Mouse (Mus musculus) layer of hippocampus, adult 2 months (tissue): ENCODE data around the gene 4930455H04Rik. TPM values are rescaled to one million over a fixed set of nuclear protein-coding genes. Genes with fewer than 3 reads are reported as not detected.

Experiments used
- DNase-seq, 2 experiments: peaks; one replicate each; pipeline ENCODE4 v3.0.0; 2022; ENCODE audit warnings: low spot score in 2 of 2
- H3K27ac ChIP-seq: fragments of 200-600 bp; 2 replicates; pipeline ENCODE4 v1.8.1; 2022
- H3K4me3 ChIP-seq: fragments of 200-600 bp; 2 replicates; pipeline ENCODE4 v1.8.1; 2022; ENCODE audit warnings: mild to moderate bottlenecking
- CTCF ChIP-seq: fragments of 200-600 bp; conservative IDR thresholded peaks from 2 replicates; pipeline ENCODE4 v1.8.1; 2022; ENCODE audit warnings: antibody characterized with exemption, mild to moderate bottlenecking, moderate library complexity
- long read RNA-seq, 2 experiments: library from polyadenylated mRNA; stranded (forward); transcript quantifications; one replicate each; pipeline ENCODE4 v2.0.0; 2021; ENCODE audit warnings: borderline mapping rate in 2 of 2
- total RNA-seq, 2 experiments: library from RNA; stranded (reverse); gene quantifications; 2 replicates each; pipeline ENCODE4 v1.2.3; 2021

4930455H04Rik gene
- not detected for total RNA-seq
- long read RNA-seq, experiment 1: 0 reads
- long read RNA-seq, experiment 2: 0 reads

DNA sequence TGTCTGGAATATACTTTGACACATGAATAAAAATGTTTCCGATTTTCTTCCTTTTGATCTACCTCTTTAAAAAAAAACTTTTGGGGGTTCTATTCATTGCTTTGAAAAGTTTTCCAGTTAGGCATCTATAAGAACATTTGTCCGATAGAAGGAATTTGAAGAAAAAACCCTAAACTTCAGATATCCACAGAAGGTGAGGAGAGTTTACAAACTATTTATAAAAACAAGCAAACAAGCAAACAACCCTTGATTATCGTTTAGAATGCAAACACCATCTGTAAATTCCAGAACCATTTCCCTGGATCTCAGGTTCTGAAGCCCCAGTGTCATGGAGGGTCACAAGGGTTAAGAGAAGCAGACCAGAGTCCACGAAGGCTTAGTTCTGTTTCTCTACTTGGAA is at the start of gene 4930455H04Rik:
Gene 4930455H04Rik (plus strand): TSS at position 301 of the 400 bp plus-strand sequence.
- DNase-seq: no peak
- H3K27ac ChIP-seq: peak within 1 kb of the TSS; percentile 92
- H3K4me3 ChIP-seq: peak within 1 kb of the TSS; percentile 86
- TF ChIP-seq CTCF: no peak

DNA sequence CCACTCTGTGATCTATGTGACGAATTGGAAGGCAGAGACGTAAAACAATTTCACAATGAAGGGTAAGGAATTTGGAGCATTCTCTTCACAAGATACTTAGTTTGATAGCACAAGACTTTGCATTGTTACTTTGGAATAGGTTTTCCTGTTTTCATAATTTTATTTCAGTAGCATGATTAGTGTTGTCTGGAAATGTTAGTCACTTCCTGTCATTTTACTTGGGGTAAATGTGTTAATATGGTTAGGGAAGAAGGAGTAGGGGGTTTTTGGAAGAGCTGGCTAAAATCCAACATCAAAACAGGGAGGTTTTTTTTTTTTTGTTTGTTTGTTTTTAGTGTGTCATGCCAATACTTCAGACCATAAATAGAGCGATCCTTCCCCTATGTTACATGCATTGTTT is 46.5 kb upstream of the 4930455H04Rik start:
- Histone ChIP-seq H3K4me3 (no peak overlapping the region), H3K27ac (no peak overlapping the region)
- no peak for TF ChIP-seq CTCF
- no peak for DNase-seq

GRCm38 (mm10) chr3:116923042-116923441 is 45.0 kb upstream of the 4930455H04Rik start:
- no peak for TF ChIP-seq CTCF
- no peak overlapping the region for H3K4me3 ChIP-seq
- no peak overlapping the region for H3K27ac ChIP-seq
- no peak for DNase-seq

DNA sequence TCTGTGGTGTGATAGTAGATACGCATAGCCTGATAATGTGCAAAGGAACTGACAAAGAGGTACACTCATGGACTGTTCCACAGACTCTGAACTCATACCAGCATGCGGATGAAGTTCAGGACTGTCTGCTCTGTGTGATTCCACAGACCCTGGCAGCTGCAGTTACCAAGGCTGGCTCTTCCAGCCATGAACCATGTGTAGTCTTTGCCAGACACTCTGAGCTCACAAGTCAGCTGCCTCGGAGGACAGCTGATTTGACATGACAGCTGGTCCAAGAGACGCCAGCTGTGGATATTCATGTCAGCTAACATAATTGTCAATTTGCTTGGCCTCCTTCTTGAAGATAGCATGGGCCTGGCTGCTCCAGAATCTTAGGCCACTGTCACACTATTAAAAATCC is 39.1 kb upstream of the 4930455H04Rik start:
- H3K4me3 ChIP-seq: no peak overlapping the region
- DNase-seq: no peak
- H3K27ac ChIP-seq: 0 out of 2 replicates have a peak overlapping the region, but pooled peaks have one; percentile 7
- TF ChIP-seq CTCF: no peak

GRCm38 (mm10) chr3:116933158-116933557 is 34.9 kb upstream of the 4930455H04Rik start:
- Histone ChIP-seq H3K4me3 (no peak overlapping the region), H3K27ac (no peak overlapping the region)
- no peak for TF ChIP-seq CTCF
- no peak for DNase-seq

- TF ChIP-seq CTCF: no peak
- H3K4me3 ChIP-seq: no peak overlapping the region
- 0 out of 2 replicates have a peak overlapping the region, but pooled peaks have one; percentile 1 for H3K27ac ChIP-seq
- DNase-seq: no peak
Measured at GRCm38 (mm10) chr3:116936934-116937691, 31.0 kb upstream of the 4930455H04Rik start.

- TF ChIP-seq CTCF: no peak
- Histone ChIP-seq H3K27ac (peak overlapping the region; percentile 37; the same call in 1 of the 2 replicates), H3K4me3 (no peak overlapping the region)
- peak; percentile 35 to 59 for DNase-seq
Measured at GRCm38 (mm10) chr3:116940804-116941558, 27.1 kb upstream of the 4930455H04Rik start.

- peak overlapping the region; percentile 37; the same call in 1 of the 2 replicates for H3K27ac ChIP-seq
- no peak for TF ChIP-seq CTCF
Measured at GRCm38 (mm10) chr3:116941559-116942117, 26.4 kb upstream of the 4930455H04Rik start.

GRCm38 (mm10) chr3:116942751-116943150 is 25.3 kb upstream of the 4930455H04Rik start:
- no peak for TF ChIP-seq CTCF
- Histone ChIP-seq H3K4me3 (no peak overlapping the region), H3K27ac (peak overlapping the region; percentile 76; the same call in 1 of the 2 replicates)
- DNase-seq: no peak

More at GRCm38 (mm10) chr3:116941559-116942117, 26.4 kb upstream of the 4930455H04Rik start:
- H3K4me3 ChIP-seq: no peak overlapping the region
- DNase-seq: no peak

GRCm38 (mm10) chr3:116943422-116943821 is 24.6 kb upstream of the 4930455H04Rik start:
- Histone ChIP-seq H3K27ac (peak overlapping the region; percentile 76), H3K4me3 (no peak overlapping the region)
- no peak for TF ChIP-seq CTCF
- DNase-seq: peak; percentile 37 to 62

DNA sequence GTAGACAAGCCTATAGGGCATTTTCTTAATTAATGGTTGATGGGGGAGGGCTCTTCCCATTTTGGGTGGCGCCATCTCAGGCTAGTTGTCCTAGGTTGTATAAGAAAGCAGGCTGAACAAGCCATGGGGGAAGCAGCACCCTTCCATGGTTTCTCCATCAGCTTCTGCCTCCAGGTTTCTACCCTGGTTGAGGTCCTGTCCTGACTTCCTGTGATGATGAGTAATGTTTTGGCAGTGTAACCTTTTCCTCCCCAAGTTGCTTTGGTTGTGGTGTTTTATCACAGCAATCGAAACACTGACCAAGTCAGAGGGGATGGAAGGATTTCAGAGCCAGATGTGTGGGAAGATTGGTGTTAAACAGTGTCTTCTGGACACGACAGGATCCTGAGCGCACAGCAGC is 21.6 kb upstream of the 4930455H04Rik start:
- no peak overlapping the region for H3K27ac ChIP-seq
- no peak for DNase-seq
- H3K4me3 ChIP-seq: no peak overlapping the region
- TF ChIP-seq CTCF: no peak

DNA sequence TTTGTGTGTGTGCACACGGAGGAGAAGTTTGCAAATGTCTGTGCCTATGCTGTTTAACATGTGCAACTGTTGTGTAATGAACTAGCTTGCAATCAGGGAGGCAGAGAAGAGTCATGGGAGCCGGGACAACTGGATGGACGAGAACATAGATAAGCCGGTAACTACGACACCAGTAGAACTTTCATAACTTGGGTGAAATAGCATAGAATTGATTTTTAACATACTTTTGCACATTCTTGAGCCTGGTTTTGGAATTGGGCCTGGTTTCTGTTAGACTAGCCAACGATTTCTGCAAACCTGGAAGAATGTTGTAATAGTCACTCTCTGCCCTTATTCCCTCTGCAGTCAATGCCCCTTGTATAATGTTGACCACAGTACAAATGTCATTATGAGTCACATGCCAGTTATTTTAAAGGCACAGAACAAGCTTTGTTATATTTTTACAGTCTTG is 17.4 kb upstream of the 4930455H04Rik start:
- no peak overlapping the region for H3K27ac ChIP-seq
- TF ChIP-seq CTCF: no peak
- no peak overlapping the region for H3K4me3 ChIP-seq
- no peak for DNase-seq

- DNase-seq: no peak
- Histone ChIP-seq H3K4me3 (no peak overlapping the region), H3K27ac (peak overlapping the region; percentile 37; the same call in 1 of the 2 replicates)
- no peak for TF ChIP-seq CTCF
Measured at GRCm38 (mm10) chr3:116951489-116951888, 16.6 kb upstream of the 4930455H04Rik start.
